Mouse (Mus musculus): ENCODE results near the gene Eif4g2.
A peak's percentile ranks its signal among the peaks of the same experiment; 100 is the strongest.

DNA sequence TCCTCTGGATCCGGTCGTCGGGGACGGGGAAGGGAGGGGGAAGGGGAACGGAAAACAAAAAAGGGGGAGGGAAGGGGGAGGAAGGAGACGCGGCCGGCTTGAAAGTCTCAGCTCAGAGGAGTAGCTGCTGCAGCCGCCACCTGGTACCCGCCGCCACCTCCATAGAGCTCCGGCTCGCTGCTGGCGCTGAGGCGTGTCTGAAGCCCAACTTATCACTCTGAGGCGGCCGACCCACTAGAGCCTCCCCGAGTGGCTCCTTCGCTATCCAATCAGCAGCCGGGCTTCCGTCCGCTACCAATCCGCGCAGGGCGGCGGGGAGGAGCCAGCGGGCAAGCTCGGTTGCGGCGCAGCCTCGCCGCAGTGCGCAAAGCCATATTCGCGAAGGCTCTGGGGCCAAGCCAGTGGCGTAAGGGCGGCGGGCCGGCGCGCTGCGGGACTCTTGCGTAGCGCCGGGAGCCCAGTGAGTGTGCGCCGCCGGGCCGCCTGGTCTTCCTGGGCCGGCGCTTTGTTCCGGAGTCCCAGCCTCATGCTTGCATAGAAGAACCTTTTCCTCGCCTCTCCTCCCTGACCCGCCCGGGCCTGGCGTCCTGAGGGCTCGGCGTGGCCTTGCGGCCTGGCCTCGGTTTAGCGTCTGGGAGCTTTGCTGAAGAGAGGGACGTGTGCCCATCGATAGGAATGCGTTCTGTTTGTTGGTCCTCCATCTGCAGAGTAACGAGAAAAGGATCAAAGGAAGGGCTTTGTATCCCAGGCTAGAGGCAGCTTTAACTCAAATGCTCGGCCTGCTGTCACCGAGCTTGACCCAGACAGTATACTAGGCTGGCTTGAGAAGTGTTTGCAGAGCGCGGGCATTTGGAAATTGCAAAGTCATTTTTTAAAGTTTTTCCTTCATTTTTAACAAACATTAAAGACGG lies at the start of gene Eif4g2:
- no peak for TF ChIP-seq CTCF (IDR thresholded peaks at IDR 0.05; ENCODE audit: extremely low read depth, insufficient read depth, low read length)
- TF ChIP-seq POLR2A (IDR thresholded peaks at IDR 0.05; ENCODE audit: extremely low read depth, insufficient read depth, low read length), result peak; percentile 98

Data from cortical plate, adult 2 months (tissue).